Mouse (Mus musculus): ENCODE data around the gene Gas7. TPM values are rescaled to one million over a fixed set of nuclear protein-coding genes. Genes with fewer than 3 reads are reported as not detected.

Gene Gas7
- polyA plus RNA-seq, 1 experiment from 2014 or later = 3.3 TPM

DNA sequence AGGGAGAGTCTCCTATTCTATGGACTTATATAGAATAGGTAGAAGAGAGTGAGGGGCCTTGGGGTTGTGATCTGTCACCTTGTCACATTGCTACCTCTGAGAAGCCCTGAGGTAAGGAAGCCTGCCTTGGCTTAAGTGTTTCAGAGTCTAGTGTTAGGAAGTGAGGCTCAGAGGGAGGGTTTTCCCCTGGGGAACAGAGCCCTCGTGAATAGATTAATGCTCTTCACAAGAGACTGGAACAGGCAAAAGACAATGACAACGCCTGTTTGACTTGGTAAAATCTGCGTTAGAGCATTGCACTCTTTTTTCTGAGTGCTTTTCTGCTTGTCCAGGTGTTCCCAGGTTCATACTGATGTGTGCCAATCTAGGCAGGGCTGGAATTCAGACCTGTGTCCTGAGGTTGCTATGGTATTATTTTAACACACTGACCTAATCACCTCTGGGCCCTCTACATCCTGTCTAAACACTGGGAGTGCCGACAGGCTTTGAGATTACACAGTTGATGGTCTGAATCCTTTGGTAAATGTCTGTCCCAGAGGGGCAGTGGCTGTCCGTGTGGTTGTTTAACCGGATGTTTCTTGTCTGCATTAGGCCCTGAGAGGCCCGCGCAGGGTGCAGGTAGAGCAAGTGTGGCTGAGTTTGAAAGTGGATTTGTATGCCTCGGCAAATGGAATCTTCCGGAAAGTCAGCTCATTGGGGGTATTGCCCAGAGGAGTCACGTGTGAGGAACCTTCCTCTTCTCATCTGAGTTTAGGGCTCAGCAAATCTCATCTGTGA, 89.6 kb downstream of the Gas7 start:
- WGBS = 38% methylated on average over 11 of the region's 11 CpGs
- no peak for DNase-seq (ENCODE audit: low spot score)
- H3K9me3 ChIP-seq (replicated peaks; ENCODE audit: control insufficient read depth, low read length) = no peaks in the 10 kb centered on the region

DNA sequence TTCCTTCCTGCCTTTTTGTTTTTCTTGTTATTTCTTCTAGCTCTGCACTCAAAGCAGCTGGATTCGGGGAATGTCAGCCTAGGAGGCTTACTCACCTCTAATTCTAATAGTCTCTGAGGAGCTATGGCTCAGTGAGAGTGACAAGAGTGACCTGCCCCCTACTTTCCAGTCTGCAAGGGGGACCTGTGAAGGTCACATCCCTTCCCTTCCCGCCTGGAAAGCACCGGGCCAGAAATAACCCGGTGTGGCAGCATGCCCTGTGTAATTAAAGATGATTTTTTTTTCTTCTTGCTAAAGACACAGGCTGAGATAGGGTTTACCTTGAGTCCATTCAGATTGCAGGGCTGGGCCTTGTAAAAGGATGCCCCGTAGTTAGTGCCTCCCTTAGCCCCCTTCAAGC, 91.3 kb downstream of the Gas7 start:
- 20% methylated on average over 5 of the region's 5 CpGs for WGBS
- Histone ChIP-seq H3K4me1 (ENCODE audit: control insufficient read depth, insufficient read depth, low read length) (no peaks in the 10 kb centered on the region), H3K27me3 (ENCODE audit: control insufficient read depth, insufficient read depth, low read length) (no peaks in the 10 kb centered on the region), H3K4me2 (ENCODE audit: low read depth, low read length) (no peak overlapping the region), H3K9me3 (replicated peaks; ENCODE audit: control insufficient read depth, low read length) (no peaks in the 10 kb centered on the region), H3K36me3 (replicated peaks; ENCODE audit: control insufficient read depth, insufficient read depth, low read depth, low read length) (no peaks in the 10 kb centered on the region), H3K27ac (replicated peaks; ENCODE audit: low read depth, low read length) (no peak overlapping the region), H3K9ac (replicated peaks; ENCODE audit: low read length) (no peak overlapping the region), H3K4me3 (ENCODE audit: low read depth, low read length) (no peak overlapping the region)
- peak; percentile 14 for DNase-seq (ENCODE audit: low spot score)
- ATAC-seq (replicated peaks; ENCODE audit: insufficient number of reproducible peaks, low FRiP score, low TSS enrichment, low read depth) = peak; percentile 34; the same call in 1 of the 2 replicates

More for the DNA sequence above, 89.6 kb downstream of the Gas7 start:
- Histone ChIP-seq H3K4me1 (ENCODE audit: control insufficient read depth, insufficient read depth, low read length) (no peaks in the 10 kb centered on the region), H3K4me2 (ENCODE audit: low read depth, low read length) (no peak overlapping the region), H3K4me3 (ENCODE audit: low read depth, low read length) (no peak overlapping the region), H3K27ac (replicated peaks; ENCODE audit: low read depth, low read length) (no peak overlapping the region), H3K27me3 (ENCODE audit: control insufficient read depth, insufficient read depth, low read length) (no peaks in the 10 kb centered on the region), H3K9ac (replicated peaks; ENCODE audit: low read length) (no peak overlapping the region), H3K36me3 (replicated peaks; ENCODE audit: control insufficient read depth, insufficient read depth, low read depth, low read length) (no peaks in the 10 kb centered on the region)
- no peak for ATAC-seq (replicated peaks; ENCODE audit: insufficient number of reproducible peaks, low FRiP score, low TSS enrichment, low read depth)

DNA sequence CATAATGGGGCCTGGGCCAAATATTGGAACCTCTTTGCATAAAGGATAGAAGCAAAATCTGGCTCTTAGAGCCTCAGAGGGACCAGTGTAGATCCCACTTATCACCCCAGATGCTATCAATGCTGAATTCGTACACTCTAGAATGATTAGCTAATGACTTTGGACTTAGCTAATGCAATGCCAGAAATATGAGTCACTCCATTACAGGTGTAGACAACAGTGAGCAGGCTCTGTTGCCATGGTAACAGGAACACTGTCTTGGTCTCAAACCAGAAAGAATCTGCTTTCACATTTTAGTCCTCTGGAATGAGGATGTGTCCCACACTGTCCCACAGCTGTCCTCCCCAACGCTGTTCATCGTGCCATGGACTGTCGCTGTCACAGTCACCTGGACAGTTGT, 94.1 kb downstream of the Gas7 start:
- ATAC-seq (replicated peaks; ENCODE audit: insufficient number of reproducible peaks, low FRiP score, low TSS enrichment, low read depth) (no peak), DNase-seq (ENCODE audit: low spot score) (no peak)
- WGBS = 89% methylated on average over 4 of the region's 4 CpGs
- no peaks in the 10 kb centered on the region for H3K9me3 ChIP-seq (replicated peaks; ENCODE audit: control insufficient read depth, low read length)
- H3K4me2 ChIP-seq (ENCODE audit: low read depth, low read length) = no peak overlapping the region
- no peaks in the 10 kb centered on the region for H3K27me3 ChIP-seq (ENCODE audit: control insufficient read depth, insufficient read depth, low read length)
- no peaks in the 10 kb centered on the region for H3K4me1 ChIP-seq (ENCODE audit: control insufficient read depth, insufficient read depth, low read length)
- no peak overlapping the region for H3K27ac ChIP-seq (replicated peaks; ENCODE audit: low read depth, low read length)
- no peaks in the 10 kb centered on the region for H3K36me3 ChIP-seq (replicated peaks; ENCODE audit: control insufficient read depth, insufficient read depth, low read depth, low read length)
- H3K9ac ChIP-seq (replicated peaks; ENCODE audit: low read length) = no peak overlapping the region
- no peak overlapping the region for H3K4me3 ChIP-seq (ENCODE audit: low read depth, low read length)

DNA sequence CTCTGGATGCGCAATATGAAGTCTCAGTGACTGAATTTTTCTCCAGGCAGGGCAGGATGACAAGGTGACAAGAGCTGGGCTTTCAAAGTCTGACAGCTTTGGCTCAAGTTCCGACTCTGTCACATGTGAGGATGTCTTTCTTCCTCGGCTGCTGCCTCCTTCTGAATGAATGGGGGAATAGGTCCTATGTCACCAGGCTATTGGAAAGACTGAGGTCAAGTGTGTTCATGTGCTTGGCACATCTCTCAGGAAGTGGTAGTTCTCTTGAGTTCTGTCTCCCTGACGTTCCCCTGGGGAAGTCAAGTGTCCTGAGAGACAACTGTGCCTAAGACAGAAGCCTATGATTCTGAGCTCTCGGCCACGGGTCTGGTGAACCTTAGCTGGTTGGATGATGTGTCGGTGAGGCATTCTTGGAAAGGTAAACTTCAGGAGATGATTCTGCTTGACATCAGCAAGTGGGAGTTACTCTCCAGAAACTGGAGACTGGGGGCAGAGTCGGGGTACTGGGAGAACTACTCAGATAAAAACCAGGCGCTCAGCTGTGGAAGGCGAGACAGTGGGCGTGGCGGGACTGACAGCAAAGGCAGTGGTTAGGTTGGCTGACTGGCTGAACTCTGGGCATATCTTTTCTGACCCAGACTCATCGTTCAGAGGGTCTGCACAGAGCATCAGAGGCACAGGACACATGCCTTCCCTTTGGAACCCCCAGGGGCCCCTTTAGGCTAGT, 94.7 kb downstream of the Gas7 start:
- ATAC-seq (replicated peaks; ENCODE audit: insufficient number of reproducible peaks, low FRiP score, low TSS enrichment, low read depth) (no peak), DNase-seq (ENCODE audit: low spot score) (no peak)
- no peaks in the 10 kb centered on the region for H3K27me3 ChIP-seq (ENCODE audit: control insufficient read depth, insufficient read depth, low read length)
- H3K9me3 ChIP-seq (replicated peaks; ENCODE audit: control insufficient read depth, low read length) = no peaks in the 10 kb centered on the region
- WGBS = 74% methylated on average over 13 of the region's 13 CpGs
- H3K4me2 ChIP-seq (ENCODE audit: low read depth, low read length) = no peak overlapping the region
- H3K4me1 ChIP-seq (ENCODE audit: control insufficient read depth, insufficient read depth, low read length) = no peaks in the 10 kb centered on the region
- H3K9ac ChIP-seq (replicated peaks; ENCODE audit: low read length) = no peak overlapping the region
- no peaks in the 10 kb centered on the region for H3K36me3 ChIP-seq (replicated peaks; ENCODE audit: control insufficient read depth, insufficient read depth, low read depth, low read length)
- H3K4me3 ChIP-seq (ENCODE audit: low read depth, low read length) = no peak overlapping the region
- H3K27ac ChIP-seq (replicated peaks; ENCODE audit: low read depth, low read length) = no peak overlapping the region

DNA sequence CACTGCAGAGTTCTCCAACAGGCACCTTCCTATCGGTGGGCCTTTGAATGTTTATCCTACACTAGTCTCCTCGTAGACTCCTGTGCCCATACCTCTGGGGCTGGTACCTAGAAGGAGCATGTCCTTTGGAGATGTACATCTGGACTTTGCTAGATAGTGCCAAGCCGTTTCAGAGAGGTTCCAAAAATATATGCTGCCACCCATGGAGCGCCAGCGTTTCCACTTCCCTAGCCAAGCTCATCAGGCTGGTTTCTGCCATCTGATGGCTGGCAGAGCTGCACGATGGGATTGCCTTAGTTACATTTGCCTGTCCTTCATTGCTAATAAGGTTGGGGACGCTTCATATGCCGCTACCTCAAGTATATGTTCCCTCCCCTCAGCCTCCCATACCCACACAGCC, 97.2 kb downstream of the Gas7 start:
- WGBS = 88% methylated on average over 8 of the region's 8 CpGs
- DNase-seq (ENCODE audit: low spot score) (no peak), ATAC-seq (replicated peaks; ENCODE audit: insufficient number of reproducible peaks, low FRiP score, low TSS enrichment, low read depth) (no peak)
- Histone ChIP-seq H3K9ac (replicated peaks; ENCODE audit: low read length) (no peak overlapping the region), H3K27ac (replicated peaks; ENCODE audit: low read depth, low read length) (no peak overlapping the region), H3K4me2 (ENCODE audit: low read depth, low read length) (no peak overlapping the region), H3K36me3 (replicated peaks; ENCODE audit: control insufficient read depth, insufficient read depth, low read depth, low read length) (no peaks in the 10 kb centered on the region), H3K4me3 (ENCODE audit: low read depth, low read length) (no peak overlapping the region), H3K4me1 (ENCODE audit: control insufficient read depth, insufficient read depth, low read length) (no peaks in the 10 kb centered on the region), H3K9me3 (replicated peaks; ENCODE audit: control insufficient read depth, low read length) (no peaks in the 10 kb centered on the region), H3K27me3 (ENCODE audit: control insufficient read depth, insufficient read depth, low read length) (no peaks in the 10 kb centered on the region)

DNA sequence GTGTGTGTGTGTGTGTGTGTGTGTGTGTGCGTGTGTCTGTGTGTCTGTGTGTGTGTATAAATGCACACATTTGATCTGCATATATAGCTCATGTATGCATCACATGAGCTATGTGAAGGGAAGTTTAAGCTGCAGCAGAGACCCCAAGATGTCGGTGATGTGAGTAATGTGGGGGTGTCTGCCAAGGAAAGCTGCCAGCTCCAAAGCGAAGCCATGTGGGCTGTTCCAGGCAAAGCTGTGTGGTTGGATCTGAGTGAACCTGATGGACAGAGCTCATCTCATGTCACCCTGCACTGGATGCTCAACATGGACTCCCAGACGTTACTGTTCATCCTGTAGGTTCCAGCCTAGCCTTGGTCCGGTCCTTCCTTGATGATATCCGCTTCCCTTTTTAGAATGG, 99.0 kb downstream of the Gas7 start:
- H3K9ac ChIP-seq (replicated peaks; ENCODE audit: low read length) = no peak overlapping the region
- WGBS = 90% methylated on average over 6 of the region's 6 CpGs

DNA sequence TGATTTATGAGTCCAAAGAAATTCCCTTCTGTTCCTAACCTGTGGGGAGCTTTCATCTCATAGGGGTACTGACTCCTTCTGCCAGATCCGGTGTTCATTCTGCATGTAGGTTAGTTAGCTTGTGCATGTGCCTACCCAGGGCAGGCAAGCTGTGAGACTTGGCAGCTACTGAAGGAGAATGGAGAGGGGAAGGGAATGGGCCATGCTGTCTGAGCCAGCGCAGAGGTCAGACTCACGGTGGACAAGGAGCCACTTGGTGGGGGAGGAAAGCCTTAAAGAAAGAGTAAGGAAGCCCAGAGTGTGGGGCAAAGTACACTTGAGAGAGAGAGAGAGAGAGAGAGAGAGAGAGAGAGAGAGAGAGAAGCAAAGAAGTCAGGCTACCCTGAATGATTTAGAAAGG, 101.1 kb downstream of the Gas7 start:
- Histone ChIP-seq H3K4me2 (ENCODE audit: low read depth, low read length) (no peak overlapping the region), H3K27ac (replicated peaks; ENCODE audit: low read depth, low read length) (no peak overlapping the region), H3K4me3 (ENCODE audit: low read depth, low read length) (no peak overlapping the region), H3K9me3 (replicated peaks; ENCODE audit: control insufficient read depth, low read length) (no peaks in the 10 kb centered on the region), H3K36me3 (replicated peaks; ENCODE audit: control insufficient read depth, insufficient read depth, low read depth, low read length) (no peaks in the 10 kb centered on the region), H3K9ac (replicated peaks; ENCODE audit: low read length) (no peak overlapping the region), H3K27me3 (ENCODE audit: control insufficient read depth, insufficient read depth, low read length) (no peaks in the 10 kb centered on the region), H3K4me1 (ENCODE audit: control insufficient read depth, insufficient read depth, low read length) (no peaks in the 10 kb centered on the region)
- no peak for DNase-seq (ENCODE audit: low spot score)
- 79% methylated on average over 3 of the region's 3 CpGs for WGBS
- ATAC-seq (replicated peaks; ENCODE audit: insufficient number of reproducible peaks, low FRiP score, low TSS enrichment, low read depth) = no peak

More for the DNA sequence above, 99.0 kb downstream of the Gas7 start:
- Histone ChIP-seq H3K27me3 (ENCODE audit: control insufficient read depth, insufficient read depth, low read length) (no peaks in the 10 kb centered on the region), H3K9me3 (replicated peaks; ENCODE audit: control insufficient read depth, low read length) (no peaks in the 10 kb centered on the region), H3K4me2 (ENCODE audit: low read depth, low read length) (no peak overlapping the region), H3K4me1 (ENCODE audit: control insufficient read depth, insufficient read depth, low read length) (no peaks in the 10 kb centered on the region), H3K27ac (replicated peaks; ENCODE audit: low read depth, low read length) (no peak overlapping the region), H3K4me3 (ENCODE audit: low read depth, low read length) (no peak overlapping the region), H3K36me3 (replicated peaks; ENCODE audit: control insufficient read depth, insufficient read depth, low read depth, low read length) (no peaks in the 10 kb centered on the region)
- no peak for DNase-seq (ENCODE audit: low spot score)
- no peak for ATAC-seq (replicated peaks; ENCODE audit: insufficient number of reproducible peaks, low FRiP score, low TSS enrichment, low read depth)

DNA sequence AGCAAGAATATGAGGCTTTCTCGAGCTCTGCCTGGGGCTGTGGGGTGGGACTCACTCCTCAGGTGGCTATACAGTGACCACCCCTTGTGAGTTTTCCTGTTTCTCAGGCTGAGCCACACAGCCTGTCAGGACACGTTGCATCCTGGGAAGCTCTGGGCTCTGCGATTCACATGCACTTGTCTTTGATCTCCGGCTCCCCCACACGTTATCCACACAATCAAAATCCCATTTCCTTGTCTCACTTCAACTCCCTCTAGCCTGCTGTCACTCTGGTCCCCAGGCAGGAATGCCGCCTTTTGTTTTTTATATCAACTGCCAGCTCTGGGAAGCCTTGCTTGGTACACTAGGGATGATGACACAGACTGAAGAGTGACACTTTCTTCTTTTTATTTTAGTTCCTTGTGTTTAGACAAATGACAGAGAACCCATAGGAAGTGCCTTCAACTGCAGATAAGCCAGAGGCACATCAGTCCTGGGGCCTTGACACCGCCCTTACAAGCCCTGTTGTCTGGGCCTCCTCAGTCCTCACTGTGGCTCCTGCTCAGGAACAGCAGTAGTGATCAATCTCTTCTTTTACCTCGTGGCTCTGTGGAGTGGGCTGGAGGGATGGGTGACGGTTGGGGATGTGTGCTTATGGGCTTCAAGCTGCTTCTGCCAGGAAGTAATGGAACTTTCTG, 103.7 kb downstream of the Gas7 start:
- Histone ChIP-seq H3K4me2 (ENCODE audit: low read depth, low read length) (no peak overlapping the region), H3K36me3 (replicated peaks; ENCODE audit: control insufficient read depth, insufficient read depth, low read depth, low read length) (no peaks in the 10 kb centered on the region), H3K9me3 (replicated peaks; ENCODE audit: control insufficient read depth, low read length) (no peaks in the 10 kb centered on the region), H3K4me3 (ENCODE audit: low read depth, low read length) (no peak overlapping the region), H3K4me1 (ENCODE audit: control insufficient read depth, insufficient read depth, low read length) (no peaks in the 10 kb centered on the region), H3K27me3 (ENCODE audit: control insufficient read depth, insufficient read depth, low read length) (no peaks in the 10 kb centered on the region), H3K9ac (replicated peaks; ENCODE audit: low read length) (no peak overlapping the region), H3K27ac (replicated peaks; ENCODE audit: low read depth, low read length) (no peak overlapping the region)
- DNase-seq (ENCODE audit: low spot score) (no peak), ATAC-seq (replicated peaks; ENCODE audit: insufficient number of reproducible peaks, low FRiP score, low TSS enrichment, low read depth) (no peak; the same call in 1 of the 2 replicates)
- 38% methylated on average over 9 of the region's 9 CpGs for WGBS

All from embryonic facial prominence, embryonic 11.5 days (tissue).